Mouse (Mus musculus): Measurements from ENCODE around the gene Hist2h2be. TPM values are rescaled to one million over a fixed set of nuclear protein-coding genes. Genes with fewer than 3 reads are reported as not detected.

Gene Hist2h2be
- polyA plus RNA-seq, 1 experiment from 2014 or later, result 2.3 TPM

GRCm38 (mm10) chr3:96248141-96249033 is 27.5 kb downstream of the Hist2h2be start:
- no peak for ATAC-seq

GRCm38 (mm10) chr3:96249034-96249345 is 28.1 kb downstream of the Hist2h2be start:
- 48% methylated on average over 4 of the region's 4 CpGs for WGBS
- H3K27me3 ChIP-seq (replicated peaks; ENCODE audit: insufficient read depth, low read length), result peaks cover 2% of the 10 kb centered on the region; the same call in 1 of the 2 replicates
- no peak for DNase-seq (ENCODE audit: low spot score)
- no peak overlapping the region for H3K27ac ChIP-seq (ENCODE audit: low read length)
- H3K9ac ChIP-seq (replicated peaks; ENCODE audit: low read depth), result no peak overlapping the region
- H3K9me3 ChIP-seq (ENCODE audit: low read length), result no peaks in the 10 kb centered on the region
- no peak overlapping the region for H3K4me3 ChIP-seq (ENCODE audit: low read depth, low read length)
- no peak for ATAC-seq
- no peak overlapping the region for H3K4me2 ChIP-seq (replicated peaks; ENCODE audit: low read depth, low read length)
- no peaks in the 10 kb centered on the region for H3K36me3 ChIP-seq (ENCODE audit: insufficient read depth, low read length)
- peaks cover 7% of the 10 kb centered on the region; the same call in 1 of the 2 replicates for H3K4me1 ChIP-seq (ENCODE audit: insufficient read depth, low read depth, low read length)
- no peak for TF ChIP-seq EP300 (IDR thresholded peaks at IDR 0.05)
- TF ChIP-seq CTCF (IDR thresholded peaks at IDR 0.05), result no peak

More at GRCm38 (mm10) chr3:96248141-96249033, 27.5 kb downstream of the Hist2h2be start:
- Histone ChIP-seq H3K36me3 (ENCODE audit: insufficient read depth, low read length) (no peaks in the 10 kb centered on the region), H3K4me2 (replicated peaks; ENCODE audit: low read depth, low read length) (no peak overlapping the region), H3K9me3 (ENCODE audit: low read length) (no peaks in the 10 kb centered on the region), H3K4me3 (ENCODE audit: low read depth, low read length) (no peak overlapping the region), H3K9ac (replicated peaks; ENCODE audit: low read depth) (no peak overlapping the region), H3K27ac (ENCODE audit: low read length) (no peak overlapping the region), H3K27me3 (replicated peaks; ENCODE audit: insufficient read depth, low read length) (no peaks in the 10 kb centered on the region; the same call in 1 of the 2 replicates), H3K4me1 (ENCODE audit: insufficient read depth, low read depth, low read length) (peaks cover 10% of the 10 kb centered on the region; the same call in 1 of the 2 replicates)
- TF ChIP-seq CTCF (IDR thresholded peaks at IDR 0.05), result no peak
- TF ChIP-seq EP300 (IDR thresholded peaks at IDR 0.05), result no peak
- WGBS, result 36% methylated on average over 6 of the region's 6 CpGs
- no peak for DNase-seq (ENCODE audit: low spot score)

GRCm38 (mm10) chr3:96250890-96251289 is 30.0 kb downstream of the Hist2h2be start:
- no peaks in the 10 kb centered on the region for H3K9me3 ChIP-seq (ENCODE audit: low read length)
- H3K27ac ChIP-seq (ENCODE audit: low read length), result no peak overlapping the region
- H3K9ac ChIP-seq (replicated peaks; ENCODE audit: low read depth), result no peak overlapping the region
- no peak overlapping the region for H3K4me3 ChIP-seq (ENCODE audit: low read depth, low read length)
- WGBS, result 72% methylated on average over 3 of the region's 3 CpGs
- no peak for ATAC-seq
- no peak for TF ChIP-seq CTCF (IDR thresholded peaks at IDR 0.05)
- TF ChIP-seq EP300 (IDR thresholded peaks at IDR 0.05), result no peak
- no peak for DNase-seq (ENCODE audit: low spot score)
- 0 out of 2 replicates have a peak, but pooled peaks cover 3% of the 10 kb centered on the region for H3K4me1 ChIP-seq (ENCODE audit: insufficient read depth, low read depth, low read length)
- H3K27me3 ChIP-seq (replicated peaks; ENCODE audit: insufficient read depth, low read length), result peaks cover 3% of the 10 kb centered on the region; the same call in 1 of the 2 replicates
- H3K36me3 ChIP-seq (ENCODE audit: insufficient read depth, low read length), result no peaks in the 10 kb centered on the region
- H3K4me2 ChIP-seq (replicated peaks; ENCODE audit: low read depth, low read length), result no peak overlapping the region

DNA sequence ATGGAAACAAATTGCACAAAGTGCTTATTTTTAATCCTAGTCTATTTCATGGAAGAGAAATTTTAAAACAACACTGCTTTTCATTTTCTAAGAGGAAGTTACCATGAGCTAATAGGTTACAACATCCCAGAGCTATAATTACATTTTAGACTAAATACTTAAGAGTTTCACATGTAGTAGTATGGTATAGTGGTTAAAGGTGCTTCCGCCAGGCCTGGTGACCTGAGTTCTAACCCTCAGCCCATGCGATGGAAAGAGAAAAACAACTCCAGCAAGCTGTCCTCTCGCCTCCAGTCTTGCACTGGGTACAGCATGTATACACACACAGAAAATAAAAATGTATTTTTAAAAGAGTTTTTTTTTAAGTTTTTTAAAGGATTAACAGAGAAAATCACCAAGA is 30.9 kb downstream of the Hist2h2be start:
- H3K4me1 ChIP-seq (ENCODE audit: insufficient read depth, low read depth, low read length), result 0 out of 2 replicates have a peak, but pooled peaks cover 3% of the 10 kb centered on the region
- no peak for TF ChIP-seq EP300 (IDR thresholded peaks at IDR 0.05)
- TF ChIP-seq CTCF (IDR thresholded peaks at IDR 0.05), result no peak
- H3K4me3 ChIP-seq (ENCODE audit: low read depth, low read length), result no peak overlapping the region
- no peak for DNase-seq (ENCODE audit: low spot score)
- no peaks in the 10 kb centered on the region for H3K9me3 ChIP-seq (ENCODE audit: low read length)
- H3K4me2 ChIP-seq (replicated peaks; ENCODE audit: low read depth, low read length), result no peak overlapping the region
- no peaks in the 10 kb centered on the region for H3K36me3 ChIP-seq (ENCODE audit: insufficient read depth, low read length)
- H3K27me3 ChIP-seq (replicated peaks; ENCODE audit: insufficient read depth, low read length), result peaks cover 3% of the 10 kb centered on the region; the same call in 1 of the 2 replicates
- WGBS, result 86% methylated on average over 3 of the region's 3 CpGs
- H3K27ac ChIP-seq (ENCODE audit: low read length), result no peak overlapping the region
- ATAC-seq, result no peak
- H3K9ac ChIP-seq (replicated peaks; ENCODE audit: low read depth), result no peak overlapping the region

DNA sequence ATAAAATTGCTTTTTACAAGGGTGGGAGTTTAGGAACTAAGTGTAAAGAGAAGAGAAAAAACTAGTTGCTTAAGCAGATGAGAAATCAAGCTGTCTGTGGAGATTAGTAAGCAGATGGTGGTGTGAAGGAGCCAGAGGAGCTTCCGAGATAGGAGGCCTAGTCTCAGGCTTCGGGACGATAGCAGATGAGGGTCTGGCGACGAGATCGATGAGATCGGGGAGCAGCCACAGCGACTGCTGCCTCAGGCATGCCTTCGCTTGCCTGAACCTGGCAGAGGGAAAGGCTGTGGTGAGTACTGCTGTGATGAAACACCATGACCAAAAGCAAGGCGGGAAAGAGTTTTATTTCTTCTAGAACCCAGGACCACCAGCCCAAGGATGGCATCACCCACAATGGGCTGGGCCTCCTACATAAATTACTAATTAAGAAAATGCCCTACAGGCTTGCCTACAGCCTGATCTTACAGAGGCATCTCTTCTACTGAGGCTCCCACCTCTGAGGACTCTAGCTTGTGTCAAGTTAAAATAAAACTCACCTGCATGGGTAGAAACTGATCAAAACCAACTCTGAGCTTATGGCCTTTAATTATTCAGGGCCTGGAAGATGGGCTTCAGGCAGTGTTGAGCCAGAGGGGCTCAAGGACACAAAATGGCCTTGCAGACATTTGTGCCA is 33.9 kb downstream of the Hist2h2be start:
- no peak overlapping the region for H3K4me2 ChIP-seq (replicated peaks; ENCODE audit: low read depth, low read length)
- DNase-seq (ENCODE audit: low spot score) (no peak), ATAC-seq (no peak)
- peaks cover 13% of the 10 kb centered on the region for H3K27me3 ChIP-seq (replicated peaks; ENCODE audit: insufficient read depth, low read length)
- H3K4me1 ChIP-seq (ENCODE audit: insufficient read depth, low read depth, low read length), result no peaks in the 10 kb centered on the region
- no peak for TF ChIP-seq EP300 (IDR thresholded peaks at IDR 0.05)
- TF ChIP-seq CTCF (IDR thresholded peaks at IDR 0.05), result no peak
- no peaks in the 10 kb centered on the region for H3K9me3 ChIP-seq (ENCODE audit: low read length)
- WGBS, result 54% methylated on average over 10 of the region's 10 CpGs
- H3K4me3 ChIP-seq (ENCODE audit: low read depth, low read length), result no peak overlapping the region
- H3K27ac ChIP-seq (ENCODE audit: low read length), result no peak overlapping the region
- no peaks in the 10 kb centered on the region for H3K36me3 ChIP-seq (ENCODE audit: insufficient read depth, low read length)
- no peak overlapping the region for H3K9ac ChIP-seq (replicated peaks; ENCODE audit: low read depth)

GRCm38 (mm10) chr3:96255926-96256593 is 35.1 kb downstream of the Hist2h2be start:
- Histone ChIP-seq H3K36me3 (ENCODE audit: insufficient read depth, low read length) (no peaks in the 10 kb centered on the region), H3K4me3 (ENCODE audit: low read depth, low read length) (no peak overlapping the region), H3K9ac (replicated peaks; ENCODE audit: low read depth) (no peak overlapping the region), H3K4me2 (replicated peaks; ENCODE audit: low read depth, low read length) (no peak overlapping the region), H3K27me3 (replicated peaks; ENCODE audit: insufficient read depth, low read length) (peaks cover 13% of the 10 kb centered on the region), H3K4me1 (ENCODE audit: insufficient read depth, low read depth, low read length) (no peaks in the 10 kb centered on the region), H3K27ac (ENCODE audit: low read length) (no peak overlapping the region), H3K9me3 (ENCODE audit: low read length) (no peaks in the 10 kb centered on the region)
- DNase-seq (ENCODE audit: low spot score) (no peak), ATAC-seq (peak; percentile 32; the same call in 1 of the 2 replicates)
- 44% methylated on average over 5 of the region's 5 CpGs for WGBS
- no peak for TF ChIP-seq CTCF (IDR thresholded peaks at IDR 0.05)
- TF ChIP-seq EP300 (IDR thresholded peaks at IDR 0.05), result peak; percentile 39
